Mouse (Mus musculus): ENCODE data around the gene Rassf3. TPM values are rescaled to one million over a fixed set of nuclear protein-coding genes. Genes with fewer than 3 reads are reported as not detected.

Rassf3 gene
- polyA plus RNA-seq, 1 experiment from 2014 or later, result 4.6 TPM

- no peak overlapping the region for H3K4me2 ChIP-seq (ENCODE audit: low read length)
Measured at GRCm38 (mm10) chr10:121459124-121459853, 16.9 kb downstream of the Rassf3 start.

GRCm38 (mm10) chr10:121458408-121458807 lies 17.7 kb downstream of the Rassf3 start:
- H3K27ac ChIP-seq (ENCODE audit: low read length), result no peak overlapping the region
- WGBS, result 87% methylated on average over 9 of the region's 9 CpGs
- H3K9ac ChIP-seq (ENCODE audit: low read depth, low read length), result no peak overlapping the region
- H3K4me3 ChIP-seq (ENCODE audit: low read depth, low read length), result no peak overlapping the region
- H3K4me2 ChIP-seq (ENCODE audit: low read length), result no peak overlapping the region
- H3K36me3 ChIP-seq (ENCODE audit: control insufficient read depth, insufficient read depth, low read length), result no peaks in the 10 kb centered on the region
- ATAC-seq, result no peak
- H3K4me1 ChIP-seq (ENCODE audit: control insufficient read depth, insufficient read depth, low read length), result peaks cover 19% of the 10 kb centered on the region
- H3K9me3 ChIP-seq (replicated peaks; ENCODE audit: control insufficient read depth, low read length, poor library complexity, severe bottlenecking), result no peaks in the 10 kb centered on the region
- no peaks in the 10 kb centered on the region for H3K27me3 ChIP-seq (ENCODE audit: control insufficient read depth, insufficient read depth, low read depth, low read length)

More at GRCm38 (mm10) chr10:121459124-121459853, 16.9 kb downstream of the Rassf3 start:
- Histone ChIP-seq H3K9ac (ENCODE audit: low read depth, low read length) (no peak overlapping the region), H3K4me3 (ENCODE audit: low read depth, low read length) (no peak overlapping the region), H3K4me1 (ENCODE audit: control insufficient read depth, insufficient read depth, low read length) (peaks cover 19% of the 10 kb centered on the region), H3K27me3 (ENCODE audit: control insufficient read depth, insufficient read depth, low read depth, low read length) (no peaks in the 10 kb centered on the region), H3K9me3 (replicated peaks; ENCODE audit: control insufficient read depth, low read length, poor library complexity, severe bottlenecking) (no peaks in the 10 kb centered on the region), H3K36me3 (ENCODE audit: control insufficient read depth, insufficient read depth, low read length) (no peaks in the 10 kb centered on the region), H3K27ac (ENCODE audit: low read length) (no peak overlapping the region)
- no peak for ATAC-seq
- 40% methylated on average over 19 of the region's 19 CpGs for WGBS

GRCm38 (mm10) chr10:121457381-121457780 lies 18.8 kb downstream of the Rassf3 start:
- Histone ChIP-seq H3K4me1 (ENCODE audit: control insufficient read depth, insufficient read depth, low read length) (peaks cover 19% of the 10 kb centered on the region), H3K4me2 (ENCODE audit: low read length) (no peak overlapping the region), H3K9me3 (replicated peaks; ENCODE audit: control insufficient read depth, low read length, poor library complexity, severe bottlenecking) (no peaks in the 10 kb centered on the region), H3K4me3 (ENCODE audit: low read depth, low read length) (no peak overlapping the region), H3K9ac (ENCODE audit: low read depth, low read length) (no peak overlapping the region), H3K36me3 (ENCODE audit: control insufficient read depth, insufficient read depth, low read length) (no peaks in the 10 kb centered on the region), H3K27ac (ENCODE audit: low read length) (no peak overlapping the region), H3K27me3 (ENCODE audit: control insufficient read depth, insufficient read depth, low read depth, low read length) (no peaks in the 10 kb centered on the region)
- 64% methylated on average over 3 of the region's 3 CpGs for WGBS
- ATAC-seq, result no peak

- Histone ChIP-seq H3K36me3 (ENCODE audit: control insufficient read depth, insufficient read depth, low read length) (no peaks in the 10 kb centered on the region), H3K4me1 (ENCODE audit: control insufficient read depth, insufficient read depth, low read length) (peaks cover 9% of the 10 kb centered on the region), H3K9me3 (replicated peaks; ENCODE audit: control insufficient read depth, low read length, poor library complexity, severe bottlenecking) (no peaks in the 10 kb centered on the region), H3K9ac (ENCODE audit: low read depth, low read length) (no peak overlapping the region), H3K4me3 (ENCODE audit: low read depth, low read length) (no peak overlapping the region), H3K27me3 (ENCODE audit: control insufficient read depth, insufficient read depth, low read depth, low read length) (no peaks in the 10 kb centered on the region), H3K27ac (ENCODE audit: low read length) (no peak overlapping the region), H3K4me2 (ENCODE audit: low read length) (no peak overlapping the region)
- ATAC-seq, result no peak
- WGBS, result 99% methylated on average over 3 of the region's 3 CpGs
Measured at GRCm38 (mm10) chr10:121455517-121455916, 20.6 kb downstream of the Rassf3 start.

GRCm38 (mm10) chr10:121454708-121455475 lies 21.3 kb downstream of the Rassf3 start:
- Histone ChIP-seq H3K4me3 (ENCODE audit: low read depth, low read length) (no peak overlapping the region), H3K9ac (ENCODE audit: low read depth, low read length) (no peak overlapping the region), H3K9me3 (replicated peaks; ENCODE audit: control insufficient read depth, low read length, poor library complexity, severe bottlenecking) (no peaks in the 10 kb centered on the region), H3K27ac (ENCODE audit: low read length) (no peak overlapping the region), H3K4me1 (ENCODE audit: control insufficient read depth, insufficient read depth, low read length) (peaks cover 8% of the 10 kb centered on the region), H3K4me2 (ENCODE audit: low read length) (no peak overlapping the region), H3K36me3 (ENCODE audit: control insufficient read depth, insufficient read depth, low read length) (no peaks in the 10 kb centered on the region), H3K27me3 (ENCODE audit: control insufficient read depth, insufficient read depth, low read depth, low read length) (no peaks in the 10 kb centered on the region)
- WGBS, result 77% methylated on average over 6 of the region's 6 CpGs
- no peak for ATAC-seq

GRCm38 (mm10) chr10:121454033-121454432 lies 22.1 kb downstream of the Rassf3 start:
- Histone ChIP-seq H3K9ac (ENCODE audit: low read depth, low read length) (no peak overlapping the region), H3K36me3 (ENCODE audit: control insufficient read depth, insufficient read depth, low read length) (no peaks in the 10 kb centered on the region), H3K4me3 (ENCODE audit: low read depth, low read length) (no peak overlapping the region), H3K4me2 (ENCODE audit: low read length) (no peak overlapping the region), H3K27me3 (ENCODE audit: control insufficient read depth, insufficient read depth, low read depth, low read length) (no peaks in the 10 kb centered on the region), H3K4me1 (ENCODE audit: control insufficient read depth, insufficient read depth, low read length) (no peaks in the 10 kb centered on the region), H3K9me3 (replicated peaks; ENCODE audit: control insufficient read depth, low read length, poor library complexity, severe bottlenecking) (no peaks in the 10 kb centered on the region), H3K27ac (ENCODE audit: low read length) (no peak overlapping the region)
- WGBS, result 87% methylated on average over 8 of the region's 8 CpGs
- no peak for ATAC-seq

- no peak overlapping the region for H3K27ac ChIP-seq (ENCODE audit: low read length)
- no peaks in the 10 kb centered on the region for H3K9me3 ChIP-seq (replicated peaks; ENCODE audit: control insufficient read depth, low read length, poor library complexity, severe bottlenecking)
- H3K9ac ChIP-seq (ENCODE audit: low read depth, low read length), result no peak overlapping the region
- ATAC-seq, result no peak
- H3K4me1 ChIP-seq (ENCODE audit: control insufficient read depth, insufficient read depth, low read length), result peaks cover 4% of the 10 kb centered on the region; the same call in 1 of the 2 replicates
- no peak overlapping the region for H3K4me2 ChIP-seq (ENCODE audit: low read length)
- no peaks in the 10 kb centered on the region for H3K36me3 ChIP-seq (ENCODE audit: control insufficient read depth, insufficient read depth, low read length)
- 87% methylated on average over 8 of the region's 8 CpGs for WGBS
- no peak overlapping the region for H3K4me3 ChIP-seq (ENCODE audit: low read depth, low read length)
- no peaks in the 10 kb centered on the region for H3K27me3 ChIP-seq (ENCODE audit: control insufficient read depth, insufficient read depth, low read depth, low read length)
Measured at GRCm38 (mm10) chr10:121445808-121446207, 30.3 kb downstream of the Rassf3 start.

GRCm38 (mm10) chr10:121444198-121444597 lies 31.9 kb downstream of the Rassf3 start:
- no peak overlapping the region for H3K4me3 ChIP-seq (ENCODE audit: low read depth, low read length)
- WGBS, result 92% methylated on average over 7 of the region's 7 CpGs
- no peaks in the 10 kb centered on the region for H3K9me3 ChIP-seq (replicated peaks; ENCODE audit: control insufficient read depth, low read length, poor library complexity, severe bottlenecking)
- H3K9ac ChIP-seq (ENCODE audit: low read depth, low read length), result no peak overlapping the region
- H3K4me1 ChIP-seq (ENCODE audit: control insufficient read depth, insufficient read depth, low read length), result peaks cover 4% of the 10 kb centered on the region; the same call in 1 of the 2 replicates
- H3K27me3 ChIP-seq (ENCODE audit: control insufficient read depth, insufficient read depth, low read depth, low read length), result no peaks in the 10 kb centered on the region
- no peak overlapping the region for H3K27ac ChIP-seq (ENCODE audit: low read length)
- no peaks in the 10 kb centered on the region for H3K36me3 ChIP-seq (ENCODE audit: control insufficient read depth, insufficient read depth, low read length)
- H3K4me2 ChIP-seq (ENCODE audit: low read length), result no peak overlapping the region
- no peak for ATAC-seq

- Histone ChIP-seq H3K27me3 (ENCODE audit: control insufficient read depth, insufficient read depth, low read depth, low read length) (no peaks in the 10 kb centered on the region), H3K9ac (ENCODE audit: low read depth, low read length) (no peak overlapping the region), H3K9me3 (replicated peaks; ENCODE audit: control insufficient read depth, low read length, poor library complexity, severe bottlenecking) (no peaks in the 10 kb centered on the region), H3K27ac (ENCODE audit: low read length) (no peak overlapping the region), H3K36me3 (ENCODE audit: control insufficient read depth, insufficient read depth, low read length) (no peaks in the 10 kb centered on the region), H3K4me2 (ENCODE audit: low read length) (no peak overlapping the region), H3K4me3 (ENCODE audit: low read depth, low read length) (no peak overlapping the region), H3K4me1 (ENCODE audit: control insufficient read depth, insufficient read depth, low read length) (peaks cover 4% of the 10 kb centered on the region; the same call in 1 of the 2 replicates)
- WGBS, result 90% methylated on average over 9 of the region's 9 CpGs
- no peak for ATAC-seq
Measured at GRCm38 (mm10) chr10:121443791-121444190, 32.4 kb downstream of the Rassf3 start.
